Mouse (Mus musculus) Patski (cell line): ENCODE data around the gene Gm28043. TPM values are rescaled to one million over a fixed set of nuclear protein-coding genes. Genes with fewer than 3 reads are reported as not detected.
A peak's percentile ranks its signal among the peaks of the same experiment; 100 is the strongest.

Source experiments
- ATAC-seq: fragments of 100-300 bp; one replicate; pipeline ENCODE4 v1.8.0; 2021
- CTCF ChIA-PET: fragments of 350-600 bp; sonication (Branson Sonifier 250); formaldehyde crosslinking; loops from one replicate; lab custom pipeline; 2022; ENCODE audit warnings: inconsistent platforms; lab: Charles Lee
- POLR2A ChIA-PET: fragments of 350-600 bp; sonication (Branson Sonifier 250); formaldehyde crosslinking; loops from one replicate; lab custom pipeline; 2022; ENCODE audit warnings: antibody characterized with exemption, inconsistent platforms; lab: Charles Lee
- DNase-seq: peaks from one replicate; pipeline ENCODE4 v3.0.0-alpha.2; 2011; ENCODE audit warnings: low read depth, low spot score
- H3K27me3 ChIP-seq: fragments of 371-371 bp; one replicate; pipeline ENCODE4 v1.5.1; 2021
- CTCF ChIP-seq: fragments of 100-300 bp; IDR thresholded peaks from one replicate; pipeline ENCODE4 v1.5.1; 2021
- in situ Hi-C: fragments of 300-500 bp; cut with MboI; formaldehyde crosslinking; loops from 3 replicates; pipeline ENCODE4 v1.11.1; 2018; ENCODE audit warnings: low pct_unique_long_range_greater_than_20kb, mixed read lengths
- polyA plus RNA-seq: library from polyadenylated mRNA; unstranded; gene quantifications from one replicate; pipeline ENCODE4 v1.2.3, GENCODE M21; 2021

Gm28043 gene
- polyA plus RNA-seq, 1 experiment from 2014 or later: 2.4 TPM

DNA sequence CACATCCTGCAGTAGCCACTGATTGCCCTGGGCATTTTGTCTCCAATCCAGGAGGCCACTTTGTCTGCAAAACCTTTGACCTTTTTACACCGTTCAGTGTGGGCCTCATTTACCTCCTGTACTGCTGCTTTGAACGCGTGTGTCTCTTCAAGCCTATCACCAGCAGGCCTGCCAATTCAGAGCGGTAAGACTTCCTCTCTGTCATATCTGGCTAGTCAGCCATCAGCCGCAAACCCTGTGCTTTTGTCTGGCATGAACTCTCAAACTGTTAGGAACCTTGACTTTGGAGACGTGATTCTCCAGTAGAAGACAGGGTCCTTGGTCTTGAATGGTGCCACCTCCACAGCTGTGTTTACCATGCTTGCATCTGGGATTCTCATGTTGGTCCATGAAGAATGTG is 75.6 kb downstream of the Gm28043 start:
- CTCF ChIA-PET: no interaction called here
- H3K27me3 ChIP-seq: no peaks in the 10 kb centered on the region
- in situ Hi-C loops: no loop called here
- no peak for TF ChIP-seq CTCF
- POLR2A ChIA-PET: no interaction called here
- ATAC-seq (no peak), DNase-seq (no peak)

DNA sequence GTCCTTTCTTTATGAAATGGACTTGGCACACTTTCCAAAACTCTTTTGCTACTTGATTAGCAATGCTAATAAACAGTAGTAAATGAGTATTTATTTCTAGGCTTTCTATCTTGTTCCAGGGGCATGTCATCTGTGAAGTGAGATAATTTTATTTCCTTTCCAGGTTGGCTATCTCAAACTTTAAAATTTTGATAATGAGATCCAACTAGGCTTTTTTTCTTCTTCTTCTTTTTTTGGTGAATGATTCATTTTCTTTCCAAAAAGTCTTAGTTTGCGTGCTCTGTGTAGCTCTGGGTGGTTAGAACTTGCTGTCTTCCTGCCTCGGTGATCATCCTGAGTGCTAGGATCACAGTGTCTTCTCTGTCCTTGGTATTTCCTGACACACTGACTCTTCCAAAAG is 78.2 kb downstream of the Gm28043 start:
- no peaks in the 10 kb centered on the region for H3K27me3 ChIP-seq
- ChIA-PET CTCF (no interaction called here), POLR2A (no interaction called here)
- no peak for DNase-seq
- no peak for ATAC-seq
- in situ Hi-C loops: no loop called here
- no peak for TF ChIP-seq CTCF

DNA sequence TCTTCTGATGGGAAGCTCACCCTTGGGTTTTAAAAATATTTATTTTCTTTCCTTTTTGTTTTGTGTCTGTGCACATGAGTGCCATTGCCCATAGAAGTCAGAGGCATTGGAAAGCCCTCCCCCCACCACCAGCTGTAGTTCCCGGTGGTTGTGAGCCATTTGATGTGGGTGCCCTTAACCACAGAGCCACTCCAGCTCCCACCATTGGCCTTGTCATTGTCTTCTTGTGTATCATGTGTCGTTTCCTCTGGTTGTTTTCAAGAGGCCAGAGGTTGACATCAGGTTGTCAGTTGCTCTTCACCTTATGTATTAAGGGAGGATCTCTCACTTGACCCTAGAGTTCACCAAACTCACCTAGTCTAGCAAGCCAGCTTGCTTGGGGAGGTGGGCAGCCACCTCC is 78.9 kb downstream of the Gm28043 start:
- H3K27me3 ChIP-seq: no peaks in the 10 kb centered on the region
- DNase-seq (no peak), ATAC-seq (no peak)
- in situ Hi-C loops: no loop called here
- ChIA-PET CTCF (interaction anchor here (2.8 kb wide), 1 partner anchor 11 kb away, joined by 13 read pairs; no protein-coding TSS in a partner anchor), POLR2A (no interaction called here)
- TF ChIP-seq CTCF: no peak

DNA sequence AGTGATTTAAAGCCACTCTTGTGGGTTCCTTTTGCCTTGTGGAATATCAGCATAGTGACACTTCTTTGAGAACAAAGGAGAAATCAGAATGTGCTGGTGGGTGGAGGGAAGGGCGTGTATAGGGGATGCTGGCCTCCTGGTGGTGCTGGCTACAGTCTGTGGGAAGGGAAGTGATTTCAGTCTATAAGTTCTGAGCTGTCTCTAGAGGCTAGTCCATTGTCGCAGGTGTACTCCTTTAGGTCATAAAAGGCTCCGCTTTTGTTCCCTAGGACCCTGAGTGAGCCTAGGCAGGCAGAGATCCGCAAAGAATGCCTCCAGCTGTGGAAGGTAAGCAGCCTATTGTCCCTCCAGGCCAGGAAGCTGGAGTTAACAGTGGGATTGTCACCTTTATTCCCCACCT is 79.8 kb downstream of the Gm28043 start:
- in situ Hi-C loops: no loop called here
- H3K27me3 ChIP-seq: no peaks in the 10 kb centered on the region
- DNase-seq (no peak), ATAC-seq (no peak)
- ChIA-PET CTCF (interaction anchor here (1.5 to 2.8 kb wide), 2 partner anchors 9 to 10 kb away, joined by 3 to 13 read pairs; no protein-coding TSS in a partner anchor), POLR2A (no interaction called here)
- no peak for TF ChIP-seq CTCF

DNA sequence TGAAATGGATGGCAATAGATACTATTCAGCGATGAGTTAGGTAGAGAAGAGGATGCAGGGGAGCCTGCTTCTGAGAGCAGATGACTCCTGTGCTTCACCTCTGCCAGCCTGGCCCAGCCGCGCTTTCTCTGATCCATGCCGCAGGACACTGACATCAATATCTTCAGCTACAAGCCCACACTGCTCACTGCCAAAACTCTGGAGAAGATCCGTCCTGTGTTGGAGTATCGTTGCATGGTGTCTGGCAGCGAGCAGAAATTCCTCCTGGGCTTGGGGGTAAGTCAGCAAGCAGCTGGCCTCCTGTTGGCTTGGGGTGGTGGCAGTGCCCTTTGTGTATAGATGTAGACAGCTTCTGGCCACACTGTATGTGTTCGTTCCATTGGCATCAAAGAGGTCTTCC is 82.3 kb downstream of the Gm28043 start:
- TF ChIP-seq CTCF: no peak
- CTCF ChIA-PET: no interaction called here
- POLR2A ChIA-PET: no interaction called here
- no peaks in the 10 kb centered on the region for H3K27me3 ChIP-seq
- ATAC-seq (no peak), DNase-seq (no peak)
- in situ Hi-C loops: no loop called here

DNA sequence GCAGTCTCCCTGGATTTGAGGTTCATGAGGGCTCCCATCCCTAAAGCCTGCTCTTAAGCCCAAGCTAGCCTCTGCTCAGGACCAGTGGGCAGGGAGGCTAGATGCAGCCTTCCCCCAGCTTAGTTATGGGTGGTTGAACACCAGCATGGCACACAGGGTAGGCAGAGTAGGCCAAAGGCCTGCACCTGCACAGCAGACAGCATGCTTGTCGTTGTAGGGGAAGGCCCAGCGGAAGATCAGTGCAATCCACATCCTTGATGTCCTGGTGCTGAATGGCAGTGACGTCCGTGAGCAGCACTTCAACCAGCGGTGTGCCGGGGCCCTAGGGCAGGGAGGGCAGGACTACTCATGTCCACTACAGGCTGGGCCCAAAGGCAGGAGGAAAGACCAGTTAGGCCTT is 83.7 kb downstream of the Gm28043 start:
- POLR2A ChIA-PET: interaction anchor here (0.7 to 1.1 kb wide), 2 partner anchors 19 to 84 kb away, joined by 3 to 4 read pairs; partner anchors contain the start of genes Gm28043 and Rnf8
- TF ChIP-seq CTCF: no peak
- no peak for DNase-seq
- CTCF ChIA-PET: no interaction called here
- in situ Hi-C loops: no loop called here
- no peak for ATAC-seq
- H3K27me3 ChIP-seq: no peaks in the 10 kb centered on the region

DNA sequence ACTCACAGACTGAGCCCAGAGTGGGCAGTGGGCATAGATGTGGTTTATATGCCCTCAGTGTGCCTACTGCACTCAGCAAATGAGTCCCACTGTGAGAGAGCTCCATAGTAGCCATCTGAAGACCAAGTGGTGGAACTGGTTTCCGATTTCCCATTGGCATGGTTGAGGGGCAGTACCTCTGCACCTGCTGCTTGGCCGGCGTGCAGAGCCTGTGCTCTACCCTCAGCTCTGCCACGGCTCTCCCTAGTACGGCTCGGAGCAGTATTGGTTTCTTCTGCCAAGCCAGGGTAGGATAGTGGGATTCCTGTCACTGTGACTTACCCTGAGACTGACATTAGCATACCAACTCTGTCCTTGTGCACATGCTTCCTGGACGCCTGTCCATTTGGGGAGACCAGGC is 85.9 kb downstream of the Gm28043 start:
- POLR2A ChIA-PET: no interaction called here
- no peak for ATAC-seq
- in situ Hi-C loops: no loop called here

DNA sequence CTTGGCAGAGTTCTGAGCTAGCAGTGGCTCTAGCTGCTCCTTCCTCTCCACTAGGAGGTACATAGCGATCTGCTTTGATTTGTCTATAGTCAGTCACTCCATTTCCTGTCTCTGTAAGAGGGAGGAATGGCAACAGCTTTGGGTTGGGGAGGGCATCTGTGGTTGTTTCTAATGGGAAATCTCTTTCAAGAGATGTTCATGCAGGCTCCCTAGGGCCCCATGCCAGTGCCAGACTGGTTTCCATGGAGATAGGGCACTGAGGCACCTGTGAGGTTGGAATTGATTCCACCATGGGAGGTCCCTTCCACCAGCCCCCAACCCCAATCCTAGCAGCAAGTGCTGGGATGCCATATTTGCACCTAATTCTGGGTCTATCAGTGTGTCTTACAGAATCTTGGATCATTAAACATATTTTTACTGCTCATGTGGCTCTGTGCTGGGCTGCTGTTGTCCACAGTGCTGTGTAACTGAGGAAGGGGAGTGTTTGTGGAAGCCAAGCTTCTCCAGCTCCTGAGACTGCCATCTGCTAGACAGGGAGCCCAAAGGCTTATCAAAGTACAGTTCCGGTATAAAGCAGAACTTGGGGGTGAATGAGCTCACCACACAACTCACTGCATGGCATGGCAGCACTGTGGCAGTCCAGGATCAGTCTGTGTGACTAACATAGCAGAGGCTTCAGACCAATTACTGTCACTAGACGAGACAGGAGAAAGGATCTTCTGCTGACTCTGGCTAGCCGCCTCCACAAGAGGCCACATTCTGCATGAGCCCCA is 88.4 kb downstream of the Gm28043 start:
- no peak for TF ChIP-seq CTCF
- POLR2A ChIA-PET: no interaction called here
- ATAC-seq (no peak), DNase-seq (no peak)
- in situ Hi-C loops: no loop called here
- no peaks in the 10 kb centered on the region for H3K27me3 ChIP-seq
- CTCF ChIA-PET: interaction anchor here (0.8 kb wide), 1 partner anchor 28 kb away, joined by 3 read pairs; no protein-coding TSS in a partner anchor

More for the DNA sequence above, 85.9 kb downstream of the Gm28043 start:
- no peaks in the 10 kb centered on the region for H3K27me3 ChIP-seq
- TF ChIP-seq CTCF: no peak
- CTCF ChIA-PET: interaction anchor here (1.4 kb wide), 1 partner anchor 62 kb away, joined by 4 read pairs; no protein-coding TSS in a partner anchor
- no peak for DNase-seq

DNA sequence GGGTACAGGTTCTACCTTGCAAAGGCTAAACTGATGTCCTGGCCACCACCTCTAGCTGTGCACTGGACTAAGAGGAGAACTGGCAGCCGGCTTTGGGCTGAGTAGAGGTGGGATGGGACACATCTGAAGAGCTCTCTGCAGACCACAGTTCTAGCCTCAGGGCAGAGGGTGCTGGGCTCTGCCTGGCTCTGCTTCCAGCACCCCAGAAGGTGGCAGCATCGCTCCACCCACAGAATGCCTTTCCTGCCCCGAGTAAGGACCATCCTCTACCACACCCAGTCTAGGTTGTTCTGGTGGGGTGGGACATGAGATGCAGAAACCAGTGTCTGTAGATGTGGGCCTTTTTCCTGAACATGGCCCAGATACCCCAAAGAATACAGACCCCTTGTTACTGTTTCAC is 90.1 kb downstream of the Gm28043 start:
- no peaks in the 10 kb centered on the region for H3K27me3 ChIP-seq
- ChIA-PET POLR2A (no interaction called here), CTCF (interaction anchor here (0.7 to 2.1 kb wide), 8 partner anchors 10 to 178 kb away, joined by 3 to 13 read pairs (median 4); no protein-coding TSS in a partner anchor)
- ATAC-seq (peak; percentile 56), DNase-seq (no peak)
- TF ChIP-seq CTCF: no peak
- in situ Hi-C loops: no loop called here

DNA sequence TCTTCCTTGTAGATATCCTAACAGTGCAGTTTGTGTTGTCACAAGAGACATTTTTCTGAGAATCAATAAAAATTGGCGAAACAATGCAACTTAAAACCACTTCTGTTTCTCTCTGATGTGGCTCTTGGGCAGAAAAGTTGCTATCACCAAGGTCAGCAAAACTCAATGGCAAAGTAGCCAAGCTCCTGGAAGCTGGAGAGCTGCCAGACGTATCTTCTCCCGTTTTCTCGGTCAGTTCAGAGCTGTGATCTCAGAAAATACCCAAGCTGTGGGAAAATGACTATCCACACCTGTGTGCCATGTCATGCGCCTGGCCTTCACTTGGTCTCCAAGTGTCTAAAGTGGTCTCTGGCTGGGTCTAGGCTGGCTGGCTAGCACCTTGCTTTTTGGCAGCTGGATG is 91.2 kb downstream of the Gm28043 start:
- in situ Hi-C loops: no loop called here
- no peak for TF ChIP-seq CTCF
- CTCF ChIA-PET: interaction anchor here (1.0 to 2.1 kb wide), 4 partner anchors 33 to 177 kb away, joined by 3 to 8 read pairs (median 6); no protein-coding TSS in a partner anchor
- DNase-seq (no peak), ATAC-seq (no peak)
- POLR2A ChIA-PET: no interaction called here
- no peaks in the 10 kb centered on the region for H3K27me3 ChIP-seq

DNA sequence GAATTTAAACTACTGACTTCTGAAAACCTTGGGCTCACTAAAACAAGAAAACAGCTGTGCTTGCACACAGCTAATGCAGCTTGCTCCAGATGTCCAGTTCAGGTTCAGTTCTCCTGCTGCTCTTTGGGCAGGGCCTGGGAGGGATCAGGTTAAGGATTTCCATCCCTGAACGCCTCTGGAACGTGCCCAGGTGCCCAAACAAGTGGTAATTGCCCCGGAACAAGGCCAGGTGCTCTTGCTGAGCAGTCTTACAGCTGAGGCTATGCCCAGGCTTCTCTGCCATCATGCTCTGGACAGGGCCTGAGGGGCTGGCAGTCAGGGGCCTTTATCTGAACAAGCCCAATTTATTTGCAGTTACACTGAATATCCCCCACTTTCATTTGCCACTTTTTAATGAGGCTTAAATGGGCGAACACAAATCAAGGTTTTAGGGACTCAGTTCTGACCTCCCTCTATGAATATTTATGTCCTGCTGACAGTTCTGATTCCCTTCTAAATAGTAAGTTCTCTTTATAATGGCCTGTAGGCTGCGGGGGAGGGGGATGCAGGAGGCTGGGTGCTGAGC is 92.4 kb downstream of the Gm28043 start:
- no peaks in the 10 kb centered on the region for H3K27me3 ChIP-seq
- POLR2A ChIA-PET: interaction anchor here (0.6 kb wide), 1 partner anchor 9 kb away, joined by 3 read pairs; no protein-coding TSS in a partner anchor
- CTCF ChIA-PET: interaction anchor here (1.0 to 2.1 kb wide), 2 partner anchors 8 to 32 kb away, joined by 3 to 8 read pairs; no protein-coding TSS in a partner anchor
- DNase-seq (no peak), ATAC-seq (no peak)
- TF ChIP-seq CTCF: no peak
- in situ Hi-C loops: no loop called here
